Mouse (Mus musculus) forebrain, embryonic 15.5 days (tissue): ENCODE measurements at regions not wholly inside any gene's neighbourhood (a gene's known extent, or its start where the extent isn't known, plus 50 kb on each side); places are given as distances from the start of the nearest gene placed in this dataset.
A peak's percentile ranks its signal among the peaks of the same experiment; 100 is the strongest.

ENCODE experiments used
- ATAC-seq: fragments of 200-750 bp; cut with Nextera tagmentation; replicated peaks from 2 replicates; pipeline ENCODE4 v1.8.0; 2017; ENCODE audit warnings: mild to moderate bottlenecking, moderate TSS enrichment, moderate library complexity
- H3K27ac ChIP-seq: fragments of 300-500 bp; sonication (generic); replicated peaks from 2 replicates; pipeline ENCODE4 v1.5.1; 2015; ENCODE audit warnings: mild to moderate bottlenecking, inconsistent platforms
- H3K27me3 ChIP-seq: fragments of 300-500 bp; sonication (generic); 2 replicates; pipeline ENCODE4 v1.6.1; 2015; ENCODE audit warnings: inconsistent platforms
- H3K36me3 ChIP-seq: fragments of 300-500 bp; sonication (generic); 2 replicates; pipeline ENCODE4 v1.6.1; 2015; ENCODE audit warnings: mild to moderate bottlenecking, inconsistent platforms
- H3K4me1 ChIP-seq: fragments of 300-500 bp; sonication (generic); 2 replicates; pipeline ENCODE4 v1.6.1; 2015; ENCODE audit warnings: inconsistent platforms
- H3K4me2 ChIP-seq: fragments of 300-500 bp; sonication (generic); replicated peaks from 2 replicates; pipeline ENCODE4 v1.6.1; 2015; ENCODE audit warnings: mild to moderate bottlenecking, inconsistent platforms
- H3K4me3 ChIP-seq: fragments of 300-500 bp; sonication (generic); 2 replicates; pipeline ENCODE4 v1.5.1; 2015; ENCODE audit warnings: mild to moderate bottlenecking, inconsistent platforms
- H3K9ac ChIP-seq: fragments of 300-500 bp; sonication (generic); replicated peaks from 2 replicates; pipeline ENCODE4 v1.6.1; 2015; ENCODE audit warnings: mild to moderate bottlenecking, inconsistent platforms
- H3K9me3 ChIP-seq: fragments of 300-500 bp; sonication (generic); 2 replicates; pipeline ENCODE4 v1.6.1; 2016; ENCODE audit warnings: inconsistent platforms
- WGBS: fragments of 180-500 bp; shearing (Covaris S2); methylation state at CpG from one replicate; pipeline ENCODE4 v1.1.7; 2015; ENCODE audit warnings: mixed read lengths; 5-methylcytosine and 5-hydroxymethylcytosine counted together

DNA sequence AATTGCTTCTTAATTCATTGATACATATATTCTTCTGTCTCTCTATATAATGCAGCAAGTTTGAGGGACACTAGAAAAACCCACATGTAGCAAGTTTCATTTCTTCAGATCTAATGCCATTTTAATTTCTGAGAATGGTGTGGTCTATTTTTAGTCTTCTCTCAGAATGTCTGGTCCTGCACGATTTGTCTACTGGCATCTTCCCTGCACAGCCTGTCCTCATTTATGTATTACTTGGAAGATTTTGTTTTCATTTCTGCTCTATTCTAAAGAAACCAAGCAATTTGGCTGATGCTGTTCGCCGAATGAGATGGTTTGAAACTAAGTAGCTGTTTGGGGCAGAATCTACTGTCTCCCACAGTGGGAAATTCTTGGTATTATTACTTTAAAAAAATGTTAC, 382.3 kb upstream of the N6amt1 start:
- Histone ChIP-seq H3K4me3 (no peak overlapping the region), H3K36me3 (no peaks in the 10 kb centered on the region), H3K9ac (no peak overlapping the region), H3K9me3 (no peaks in the 10 kb centered on the region), H3K27ac (no peak overlapping the region), H3K27me3 (no peaks in the 10 kb centered on the region), H3K4me2 (no peak overlapping the region), H3K4me1 (no peaks in the 10 kb centered on the region)
- no peak for ATAC-seq
- 83% methylated on average over 3 of the region's 3 CpGs for WGBS

DNA sequence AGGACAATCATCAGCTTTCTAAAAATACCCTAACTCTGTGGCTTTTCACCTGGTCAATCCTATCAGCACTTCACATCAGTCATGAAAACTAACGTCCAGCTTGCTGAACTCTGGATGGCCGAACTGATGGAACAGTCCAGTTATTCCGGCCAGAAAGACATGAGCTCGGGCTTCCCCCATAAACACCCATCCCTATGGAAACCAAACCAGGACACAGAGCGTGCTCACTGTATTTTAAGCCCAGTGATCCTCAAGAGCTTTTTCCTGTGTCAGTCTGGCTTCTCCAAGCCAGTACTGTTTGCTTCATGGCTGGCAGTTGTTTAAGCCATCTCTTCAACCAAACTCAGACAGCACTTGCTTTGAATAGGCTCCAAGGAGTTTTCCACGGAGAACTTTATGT, 404.3 kb upstream of the N6amt1 start:
- H3K4me1 ChIP-seq: no peaks in the 10 kb centered on the region
- no peak overlapping the region for H3K27ac ChIP-seq
- no peak for ATAC-seq
- no peaks in the 10 kb centered on the region for H3K36me3 ChIP-seq
- no peak overlapping the region for H3K4me2 ChIP-seq
- no peaks in the 10 kb centered on the region for H3K9me3 ChIP-seq
- WGBS: 86% methylated on average over 6 of the region's 6 CpGs
- H3K9ac ChIP-seq: no peak overlapping the region
- no peaks in the 10 kb centered on the region for H3K27me3 ChIP-seq
- no peak overlapping the region for H3K4me3 ChIP-seq

DNA sequence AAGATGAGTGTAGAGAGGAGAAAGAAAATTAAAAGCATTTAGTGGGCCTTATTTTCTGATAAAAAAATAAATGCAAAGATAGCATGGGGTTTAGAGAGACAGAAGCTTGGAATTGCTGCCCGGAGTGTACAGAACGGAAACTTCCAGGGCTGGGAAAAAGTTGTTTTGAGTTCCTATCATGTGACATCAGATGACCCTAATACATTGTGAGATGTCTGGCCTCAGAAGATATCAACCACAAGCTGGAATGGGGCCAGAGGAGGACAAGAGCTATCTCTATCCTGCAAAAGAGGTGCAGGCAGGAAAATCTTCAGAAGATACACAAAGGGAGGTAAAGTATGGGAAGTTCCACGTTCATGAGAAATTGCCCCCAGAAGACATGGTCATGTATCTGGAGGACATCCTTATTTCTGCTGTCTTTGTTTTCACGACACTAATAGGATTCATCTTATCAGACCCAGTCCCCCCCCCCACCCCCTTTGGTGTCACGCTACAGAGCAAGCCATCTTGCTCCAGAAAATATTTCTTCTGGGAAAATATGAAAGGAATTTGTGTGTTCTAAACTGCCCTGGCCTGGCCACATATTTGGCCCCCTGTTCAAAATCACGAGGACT, 408.3 kb upstream of the N6amt1 start:
- H3K36me3 ChIP-seq: no peaks in the 10 kb centered on the region
- no peaks in the 10 kb centered on the region for H3K27me3 ChIP-seq
- H3K4me2 ChIP-seq: no peak overlapping the region
- H3K9me3 ChIP-seq: no peaks in the 10 kb centered on the region
- H3K27ac ChIP-seq: no peak overlapping the region
- no peak overlapping the region for H3K9ac ChIP-seq
- no peak for ATAC-seq
- H3K4me1 ChIP-seq: no peaks in the 10 kb centered on the region
- WGBS: 86% methylated on average over 6 of the region's 6 CpGs
- no peak overlapping the region for H3K4me3 ChIP-seq

DNA sequence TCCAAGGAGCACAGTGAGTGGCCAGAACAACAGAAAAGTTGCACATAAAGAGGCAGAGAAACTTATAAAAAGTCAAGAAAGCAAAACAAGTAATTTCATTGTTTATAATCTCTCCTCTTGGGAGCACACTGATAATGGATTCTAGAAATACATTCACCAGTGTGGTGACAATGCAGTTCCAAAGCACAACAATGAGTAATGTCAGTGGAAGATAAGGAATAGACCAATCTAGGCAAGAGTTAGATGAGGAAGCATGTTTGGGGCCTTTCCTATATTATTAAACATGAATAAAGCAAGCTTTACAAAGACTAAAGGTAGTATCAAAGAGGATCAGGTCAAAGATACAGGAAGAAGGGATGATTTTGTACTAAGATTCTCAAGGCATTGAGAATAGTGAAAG, 408.9 kb upstream of the N6amt1 start:
- H3K4me3 ChIP-seq: no peak overlapping the region
- no peaks in the 10 kb centered on the region for H3K36me3 ChIP-seq
- no peak overlapping the region for H3K9ac ChIP-seq
- no peaks in the 10 kb centered on the region for H3K27me3 ChIP-seq
- no peaks in the 10 kb centered on the region for H3K4me1 ChIP-seq
- no peak overlapping the region for H3K27ac ChIP-seq
- no peaks in the 10 kb centered on the region for H3K9me3 ChIP-seq
- ATAC-seq: no peak
- H3K4me2 ChIP-seq: no peak overlapping the region

DNA sequence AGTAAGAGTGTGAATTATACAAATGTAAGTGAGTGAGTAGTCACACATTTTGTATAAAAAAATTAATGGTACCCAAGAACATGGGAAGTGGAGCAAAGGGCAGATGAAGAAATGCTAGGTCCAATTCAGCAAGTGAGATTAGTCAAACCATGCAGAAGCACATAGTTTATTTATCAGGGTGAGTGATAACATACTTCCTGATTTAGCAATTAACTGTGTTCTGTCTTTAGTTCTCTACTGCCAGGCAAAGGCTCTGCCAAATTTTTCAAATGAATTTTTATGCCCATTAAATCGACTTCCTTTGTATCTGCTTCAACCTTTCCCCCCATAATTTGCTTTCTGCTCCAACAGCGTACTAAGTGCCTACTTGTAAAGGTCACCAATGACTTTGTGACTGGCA, 419.0 kb upstream of the N6amt1 start:
- Histone ChIP-seq H3K4me3 (no peak overlapping the region), H3K9me3 (no peaks in the 10 kb centered on the region), H3K9ac (no peak overlapping the region), H3K27ac (no peak overlapping the region), H3K4me1 (no peaks in the 10 kb centered on the region), H3K36me3 (no peaks in the 10 kb centered on the region), H3K4me2 (no peak overlapping the region), H3K27me3 (no peaks in the 10 kb centered on the region)
- WGBS: 84% methylated on average over 2 of the region's 2 CpGs
- ATAC-seq: no peak

DNA sequence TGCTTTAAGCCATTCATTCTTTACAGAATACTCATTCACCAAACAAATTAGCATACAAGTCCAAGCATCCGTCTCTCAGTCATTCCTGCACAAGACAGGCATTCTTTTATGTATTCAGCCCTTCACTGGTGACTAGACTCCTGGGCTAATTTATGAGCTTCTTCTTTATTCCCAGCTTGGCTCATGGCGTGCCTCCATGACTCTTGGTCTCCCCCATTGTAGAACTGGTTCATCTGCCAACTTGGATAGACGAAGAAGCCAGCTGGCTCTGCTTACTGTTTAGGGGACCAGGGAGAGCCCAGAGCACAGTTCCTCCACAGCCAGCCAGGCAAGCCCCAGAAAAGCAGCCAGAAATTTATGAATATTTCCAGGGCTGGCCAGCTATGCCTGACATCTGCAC, 421.2 kb upstream of the N6amt1 start:
- ATAC-seq: 0 out of 2 replicates have a peak, but pooled peaks have one; percentile 32
- Histone ChIP-seq H3K9me3 (no peaks in the 10 kb centered on the region), H3K4me2 (no peak overlapping the region), H3K27me3 (no peaks in the 10 kb centered on the region), H3K9ac (no peak overlapping the region), H3K36me3 (no peaks in the 10 kb centered on the region), H3K27ac (no peak overlapping the region), H3K4me1 (no peaks in the 10 kb centered on the region), H3K4me3 (no peak overlapping the region)
- WGBS: 37% methylated on average over 3 of the region's 3 CpGs

DNA sequence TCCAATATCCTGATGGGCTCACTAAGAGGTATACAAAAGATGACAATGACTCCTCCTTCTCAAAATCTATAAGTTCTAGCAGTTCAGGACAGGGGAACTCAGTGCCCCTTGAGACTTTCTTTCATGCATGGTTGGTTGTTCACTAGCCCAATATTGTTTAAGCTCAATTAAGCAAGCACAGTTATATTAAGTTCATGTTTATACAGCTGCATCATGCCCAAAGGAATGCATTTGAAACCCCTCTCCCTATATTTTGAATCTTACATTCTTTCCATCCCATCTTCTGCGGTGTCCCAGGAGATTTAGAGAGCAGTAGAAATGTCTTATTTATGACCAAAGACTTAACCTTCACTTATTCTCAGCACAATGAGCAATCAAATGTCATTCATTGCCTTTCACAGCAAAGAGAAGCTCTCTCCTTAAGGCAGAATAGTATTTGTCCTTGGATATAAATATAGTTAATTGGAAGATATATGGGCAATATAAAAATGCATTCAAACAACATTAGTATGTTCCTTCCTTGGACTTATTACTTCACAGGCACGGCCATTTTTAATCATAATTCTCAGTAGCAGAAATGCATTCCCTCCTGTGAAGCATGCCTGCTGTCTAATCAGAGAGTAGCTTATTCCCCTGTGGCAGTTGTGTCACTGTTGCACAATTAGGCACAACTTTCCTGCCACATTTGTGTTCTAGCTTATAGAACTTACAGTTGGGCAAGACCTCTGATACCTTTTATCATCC, 455.8 kb upstream of the N6amt1 start:
- WGBS: 46% methylated on average over 2 of the region's 2 CpGs
- no peaks in the 10 kb centered on the region for H3K9me3 ChIP-seq
- H3K27ac ChIP-seq: no peak overlapping the region
- H3K4me3 ChIP-seq: no peak overlapping the region
- H3K9ac ChIP-seq: no peak overlapping the region
- no peaks in the 10 kb centered on the region for H3K4me1 ChIP-seq
- H3K36me3 ChIP-seq: no peaks in the 10 kb centered on the region
- no peaks in the 10 kb centered on the region for H3K27me3 ChIP-seq
- H3K4me2 ChIP-seq: no peak overlapping the region
- ATAC-seq: no peak

DNA sequence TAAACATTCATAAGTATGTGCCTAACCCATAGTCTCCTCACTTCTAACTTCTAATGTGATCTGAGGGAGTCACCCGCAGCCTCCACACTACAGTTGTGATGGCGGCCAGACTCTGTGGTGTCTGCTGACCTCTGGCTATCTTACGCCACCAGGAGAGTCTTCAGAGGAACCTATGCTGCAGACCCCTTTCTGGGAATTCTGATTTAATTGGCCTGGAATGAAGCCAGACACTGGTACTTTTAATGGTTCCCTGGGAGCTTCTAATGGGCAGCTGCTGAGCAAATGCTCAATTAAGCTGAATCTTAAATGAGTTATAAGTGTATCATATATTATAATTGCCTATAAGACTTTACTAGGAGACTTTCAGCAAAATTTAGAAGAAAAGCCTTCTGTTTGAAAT, 459.0 kb upstream of the N6amt1 start:
- H3K4me3 ChIP-seq: no peak overlapping the region
- H3K27ac ChIP-seq: no peak overlapping the region
- no peaks in the 10 kb centered on the region for H3K4me1 ChIP-seq
- WGBS: 59% methylated on average over 3 of the region's 3 CpGs
- no peak overlapping the region for H3K4me2 ChIP-seq
- no peaks in the 10 kb centered on the region for H3K36me3 ChIP-seq
- H3K9ac ChIP-seq: no peak overlapping the region
- ATAC-seq: no peak; the same call in 1 of the 2 replicates
- no peaks in the 10 kb centered on the region for H3K27me3 ChIP-seq
- H3K9me3 ChIP-seq: no peaks in the 10 kb centered on the region

DNA sequence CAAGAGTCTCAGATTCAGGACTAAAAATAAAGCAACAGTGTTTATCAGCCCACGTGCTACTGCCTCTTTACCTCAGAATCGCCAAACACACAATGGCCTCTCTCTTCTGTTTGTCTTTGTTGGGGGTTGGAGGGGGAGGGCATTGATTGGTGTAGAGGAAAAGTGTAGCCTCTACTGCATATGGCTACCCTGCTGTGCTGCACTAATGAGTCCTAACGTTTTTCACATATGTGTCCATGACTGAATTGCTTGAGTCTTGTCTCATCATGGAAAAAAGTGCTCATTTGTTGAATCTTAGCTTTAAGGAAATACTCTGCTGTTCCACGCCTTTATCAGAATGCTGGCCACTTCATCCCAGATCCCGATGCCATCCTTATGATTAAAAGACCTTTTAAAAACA, 459.7 kb upstream of the N6amt1 start:
- Histone ChIP-seq H3K9ac (no peak overlapping the region), H3K27ac (no peak overlapping the region), H3K4me3 (no peak overlapping the region), H3K9me3 (no peaks in the 10 kb centered on the region), H3K36me3 (no peaks in the 10 kb centered on the region), H3K4me1 (no peaks in the 10 kb centered on the region), H3K27me3 (no peaks in the 10 kb centered on the region), H3K4me2 (no peak overlapping the region)
- ATAC-seq: no peak
- WGBS: 49% methylated on average over 5 of the region's 5 CpGs

DNA sequence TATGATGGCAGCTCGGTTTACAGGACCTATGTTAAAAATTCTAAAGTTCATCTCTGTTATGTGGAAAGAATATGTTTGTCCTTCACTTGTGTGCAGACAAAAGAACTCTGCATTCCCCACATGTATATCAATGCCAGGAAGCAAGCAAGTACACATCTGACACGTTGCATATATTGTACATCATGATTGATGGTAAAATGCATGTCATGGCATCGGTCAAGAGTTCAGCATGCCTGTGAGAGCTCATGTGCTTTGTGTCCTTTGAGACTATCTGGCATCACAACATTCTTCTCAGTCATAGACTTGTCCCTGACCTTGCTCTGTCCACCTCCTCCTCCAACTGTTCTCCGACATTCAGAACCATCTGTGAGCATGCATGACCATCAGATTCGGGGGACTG, 465.6 kb upstream of the N6amt1 start:
- no peak overlapping the region for H3K9ac ChIP-seq
- no peak for ATAC-seq
- H3K36me3 ChIP-seq: no peaks in the 10 kb centered on the region
- no peaks in the 10 kb centered on the region for H3K9me3 ChIP-seq
- H3K4me2 ChIP-seq: no peak overlapping the region
- no peak overlapping the region for H3K4me3 ChIP-seq
- H3K27ac ChIP-seq: no peak overlapping the region
- 88% methylated on average over 5 of the region's 5 CpGs for WGBS
- H3K4me1 ChIP-seq: no peaks in the 10 kb centered on the region
- H3K27me3 ChIP-seq: no peaks in the 10 kb centered on the region

DNA sequence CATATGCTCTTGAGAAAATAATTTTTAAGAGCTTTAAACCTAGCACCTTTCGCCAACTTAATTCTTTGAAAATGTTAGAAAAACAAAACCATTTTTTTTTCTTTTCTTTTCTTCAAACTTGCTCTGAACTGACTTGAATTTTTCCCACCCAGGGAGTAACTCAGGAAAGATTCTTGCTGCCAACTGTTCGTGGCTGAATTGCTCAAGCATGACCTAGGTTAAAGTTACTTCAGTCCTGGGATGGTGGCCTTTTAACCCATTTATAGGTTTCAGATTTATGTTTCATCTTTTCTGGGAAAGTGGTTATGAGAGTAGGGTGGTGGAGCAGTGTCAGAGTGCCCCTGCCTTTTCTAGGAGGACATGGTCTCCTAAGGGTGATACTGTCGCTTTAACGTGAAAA, 466.4 kb upstream of the N6amt1 start:
- no peaks in the 10 kb centered on the region for H3K27me3 ChIP-seq
- H3K27ac ChIP-seq: no peak overlapping the region
- H3K4me2 ChIP-seq: no peak overlapping the region
- 86% methylated on average over 4 of the region's 4 CpGs for WGBS
- H3K4me1 ChIP-seq: no peaks in the 10 kb centered on the region
- no peak for ATAC-seq
- no peaks in the 10 kb centered on the region for H3K36me3 ChIP-seq
- no peak overlapping the region for H3K9ac ChIP-seq
- no peak overlapping the region for H3K4me3 ChIP-seq
- H3K9me3 ChIP-seq: no peaks in the 10 kb centered on the region

DNA sequence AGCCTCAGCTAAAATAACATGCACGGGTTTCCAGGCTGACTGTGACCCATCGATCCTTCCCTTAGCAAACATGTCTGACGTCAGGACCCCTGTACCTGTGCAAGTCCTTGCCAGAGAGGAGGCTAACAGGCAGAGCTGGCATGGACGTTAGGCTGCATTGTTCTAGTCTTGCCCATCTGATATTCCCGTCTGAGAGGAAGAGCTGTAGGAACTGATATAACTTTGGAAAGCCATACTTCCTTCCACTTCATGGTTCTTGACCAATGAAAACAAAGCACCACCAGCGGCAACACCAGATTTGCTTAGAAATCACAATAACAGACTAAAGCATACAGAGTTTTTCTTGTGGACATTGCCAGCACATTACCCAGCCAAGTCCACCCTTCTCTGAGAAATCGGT, 470.1 kb upstream of the N6amt1 start:
- WGBS: 87% methylated on average over 7 of the region's 7 CpGs
- no peak overlapping the region for H3K4me2 ChIP-seq
- no peaks in the 10 kb centered on the region for H3K36me3 ChIP-seq
- H3K4me1 ChIP-seq: no peaks in the 10 kb centered on the region
- no peak overlapping the region for H3K4me3 ChIP-seq
- no peaks in the 10 kb centered on the region for H3K27me3 ChIP-seq
- H3K27ac ChIP-seq: no peak overlapping the region
- H3K9ac ChIP-seq: no peak overlapping the region
- ATAC-seq: no peak
- H3K9me3 ChIP-seq: no peaks in the 10 kb centered on the region

DNA sequence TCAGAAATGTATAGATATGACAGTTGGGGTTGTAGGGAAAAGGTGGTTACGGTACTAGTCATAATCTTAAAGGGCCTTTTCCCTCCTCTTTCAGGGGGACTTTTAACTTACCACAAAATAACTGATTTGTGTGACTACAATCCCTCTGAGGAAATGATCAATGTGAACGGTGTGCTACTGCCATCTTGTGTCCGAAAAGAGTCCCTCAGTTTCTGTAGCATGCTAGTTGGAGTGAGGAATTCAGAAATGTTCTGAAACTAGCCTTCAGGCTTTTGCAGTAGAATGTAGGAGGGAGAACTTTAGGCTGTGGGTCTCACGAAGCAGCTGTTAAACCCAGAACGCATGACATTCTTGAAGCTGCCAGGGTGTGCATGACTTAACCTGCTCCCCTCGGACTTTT, 471.5 kb upstream of the N6amt1 start:
- 0 out of 2 replicates have a peak, but pooled peaks have one; percentile 61 for ATAC-seq
- H3K4me1 ChIP-seq: no peaks in the 10 kb centered on the region
- no peaks in the 10 kb centered on the region for H3K27me3 ChIP-seq
- 32% methylated on average over 6 of the region's 6 CpGs for WGBS
- H3K4me2 ChIP-seq: no peak overlapping the region
- no peak overlapping the region for H3K27ac ChIP-seq
- no peak overlapping the region for H3K4me3 ChIP-seq
- H3K9me3 ChIP-seq: no peaks in the 10 kb centered on the region
- H3K9ac ChIP-seq: no peak overlapping the region
- no peaks in the 10 kb centered on the region for H3K36me3 ChIP-seq
